Mouse (Mus musculus) right cerebral cortex, adult 2 months (tissue): ENCODE results near the gene Pfdn5.

ENCODE experiments used
- DNase-seq, 2 experiments: peaks; one replicate each; pipeline ENCODE4 v3.0.0; 2021 to 2022; ENCODE audit warnings: low spot score in 2 of 2

Pfdn5 gene

DNA sequence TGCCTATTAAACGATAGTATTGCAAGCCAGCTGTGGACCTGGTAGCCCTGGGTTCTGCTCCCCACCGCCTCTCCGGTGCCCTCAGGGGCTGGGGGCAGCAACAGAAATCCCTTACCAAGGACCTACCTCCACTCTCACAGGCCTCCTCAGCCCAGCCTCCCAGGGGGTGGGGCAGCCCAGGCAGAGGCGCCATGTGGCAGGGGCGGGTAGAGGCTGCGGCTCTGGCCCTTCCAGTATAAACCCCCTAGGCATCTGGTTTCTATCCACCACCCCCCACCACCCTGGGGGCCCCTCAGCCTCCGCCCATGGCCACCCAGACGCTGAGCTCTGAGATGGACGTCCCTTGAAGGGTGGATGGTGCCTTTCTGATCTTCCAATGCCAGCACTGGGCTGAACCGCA, 44.8 kb downstream of the Pfdn5 start:
- DNase-seq: no peak

DNA sequence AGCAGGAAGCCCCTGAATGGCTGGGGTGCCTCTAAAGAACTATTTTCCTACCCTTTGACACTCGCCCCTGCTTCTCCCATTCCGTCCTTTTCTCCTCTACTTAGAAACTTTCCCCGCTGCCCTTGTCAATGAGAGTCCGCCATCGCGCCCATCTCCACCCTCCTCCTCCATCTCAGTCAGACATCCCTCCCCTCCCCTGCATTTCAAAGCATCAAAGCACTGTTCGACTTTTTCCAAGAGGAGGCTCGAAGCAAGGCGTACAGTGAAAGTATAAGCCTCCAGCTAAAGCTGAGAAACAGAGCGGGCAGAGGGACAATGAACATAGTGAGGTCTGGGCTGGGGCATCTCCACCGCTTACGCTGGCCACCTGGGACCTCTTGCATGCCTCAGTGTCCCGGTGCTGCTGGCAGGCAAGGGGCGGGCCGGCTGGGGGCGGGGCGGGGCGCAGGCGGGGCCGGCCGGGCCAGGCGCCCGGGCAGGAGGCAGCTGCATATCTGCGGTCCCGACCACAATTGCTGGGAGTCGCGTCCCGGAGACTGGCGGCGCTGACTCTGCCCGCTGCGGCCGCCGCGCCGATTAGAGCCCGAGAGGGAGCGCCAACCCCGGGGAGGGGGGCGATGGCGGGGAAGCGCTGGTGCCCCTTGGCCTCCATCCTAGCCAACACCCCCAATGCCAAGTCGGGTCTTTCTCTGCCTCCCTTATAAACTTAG, 50.7 kb downstream of the Pfdn5 start:
- peak; percentile 10 to 31 for DNase-seq

DNA sequence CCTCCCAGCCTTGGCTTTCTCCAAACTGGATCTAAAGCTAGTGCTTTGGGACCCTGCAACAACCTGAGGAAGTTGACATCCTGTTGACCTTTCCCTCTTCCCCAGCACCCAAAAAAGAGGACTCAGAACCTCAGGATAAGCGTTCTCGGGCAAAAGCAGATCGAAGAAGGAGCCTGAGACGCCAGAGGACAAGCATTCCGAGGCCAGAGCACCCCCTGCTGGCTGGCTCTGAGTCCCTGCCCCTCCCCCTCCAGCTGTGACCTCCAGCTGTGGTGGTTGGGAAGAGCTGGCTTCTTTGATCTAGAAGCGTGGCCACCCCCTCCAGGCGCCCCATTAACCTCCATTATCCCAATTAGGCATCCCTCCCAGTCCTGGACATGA, 51.2 kb downstream of the Pfdn5 start:
- peak; percentile 69 to 83 for DNase-seq

DNA sequence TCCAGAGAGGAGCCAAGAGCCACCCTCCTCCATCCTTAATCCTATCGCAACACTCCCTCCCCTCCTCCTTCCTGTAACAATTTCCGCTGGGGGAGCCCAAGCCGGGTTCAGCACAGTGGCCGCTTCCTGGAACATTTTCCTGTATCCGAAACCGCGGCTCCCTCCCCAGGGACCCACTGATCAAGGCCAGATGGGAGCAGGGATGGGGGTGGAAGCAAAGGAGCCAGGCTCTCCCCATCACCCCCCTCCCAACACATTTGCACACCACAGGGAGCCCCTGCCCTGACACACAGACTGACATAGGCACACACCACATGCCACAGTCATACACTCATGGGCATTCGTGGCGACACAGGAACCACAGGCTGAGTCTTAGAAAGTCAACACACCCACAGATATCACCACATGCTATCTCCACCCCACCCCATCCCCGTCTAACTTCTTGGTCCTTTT, 51.9 kb downstream of the Pfdn5 start:
- DNase-seq: no peak
